Mouse (Mus musculus): ENCODE results near the gene Tmem262. TPM values are rescaled to one million over a fixed set of nuclear protein-coding genes. Genes with fewer than 3 reads are reported as not detected.
A peak's percentile ranks its signal among the peaks of the same experiment; 100 is the strongest.

Gene Tmem262
- polyA plus RNA-seq, 1 experiment: not detected

DNA sequence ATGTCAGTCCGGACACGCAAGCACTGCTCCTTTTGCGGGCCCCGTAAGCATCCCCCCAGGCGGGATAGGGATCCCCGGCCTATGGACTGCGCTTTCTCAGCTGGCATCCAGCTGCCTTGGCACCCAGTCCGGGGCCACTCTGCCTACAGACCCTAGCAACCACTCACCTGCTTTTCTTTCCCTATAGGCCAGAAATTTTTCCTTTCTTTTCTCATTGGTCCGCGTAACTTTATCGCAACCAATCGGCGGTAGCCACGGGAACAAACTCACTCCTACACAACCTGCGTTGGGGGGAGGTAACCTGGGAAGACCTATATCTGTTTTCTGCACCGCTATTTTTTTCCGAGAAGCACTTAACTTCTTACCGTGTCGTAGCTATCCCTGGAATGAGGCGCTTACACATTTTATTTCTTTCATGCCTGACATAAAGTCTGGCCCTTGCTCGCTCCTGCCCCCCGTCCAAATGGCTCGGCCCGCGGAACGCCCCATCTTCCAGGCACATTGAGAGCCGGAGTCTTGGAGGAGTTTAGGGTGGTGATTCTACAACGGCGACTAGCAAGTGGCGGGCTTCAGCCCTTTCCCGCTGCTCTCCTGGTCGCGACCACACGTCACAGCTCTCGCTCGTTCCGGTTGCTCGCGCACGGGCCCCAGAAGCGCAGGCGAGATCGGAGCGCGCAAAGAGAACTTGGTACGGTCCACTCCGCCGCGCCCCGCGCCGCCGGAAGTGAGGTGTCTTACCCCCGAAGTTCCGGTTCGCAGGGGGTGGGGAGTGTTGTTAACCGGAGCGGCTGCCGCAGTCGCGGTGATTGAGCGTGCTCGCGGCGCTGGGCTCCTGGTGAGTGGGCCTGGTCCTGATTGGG, 33.3 kb upstream of the Tmem262 start, which contains the start of gene Syvn1:
Gene Syvn1 (plus strand): TSS at position 283 of the 860 bp plus-strand sequence.
- no peak for TF ChIP-seq CTCF (IDR thresholded peaks at IDR 0.05; ENCODE audit: insufficient read depth, low read length)
- TF ChIP-seq POLR2A (IDR thresholded peaks at IDR 0.05; ENCODE audit: borderline replicate concordance, extremely low read depth, low read depth, low read length): peak; percentile 80
- WGBS: under 1% methylated on average over 65 of the region's 65 CpGs
- peak within 1 kb of the TSS; percentile 100 for H3K4me3 ChIP-seq (replicated peaks; ENCODE audit: extremely low read depth, low read depth, low read length)
- DNase-seq: peak; percentile 93
- peaks cover 4% of the 10 kb centered on the region for H3K4me1 ChIP-seq (ENCODE audit: control insufficient read depth, insufficient read depth, low read length)

DNA sequence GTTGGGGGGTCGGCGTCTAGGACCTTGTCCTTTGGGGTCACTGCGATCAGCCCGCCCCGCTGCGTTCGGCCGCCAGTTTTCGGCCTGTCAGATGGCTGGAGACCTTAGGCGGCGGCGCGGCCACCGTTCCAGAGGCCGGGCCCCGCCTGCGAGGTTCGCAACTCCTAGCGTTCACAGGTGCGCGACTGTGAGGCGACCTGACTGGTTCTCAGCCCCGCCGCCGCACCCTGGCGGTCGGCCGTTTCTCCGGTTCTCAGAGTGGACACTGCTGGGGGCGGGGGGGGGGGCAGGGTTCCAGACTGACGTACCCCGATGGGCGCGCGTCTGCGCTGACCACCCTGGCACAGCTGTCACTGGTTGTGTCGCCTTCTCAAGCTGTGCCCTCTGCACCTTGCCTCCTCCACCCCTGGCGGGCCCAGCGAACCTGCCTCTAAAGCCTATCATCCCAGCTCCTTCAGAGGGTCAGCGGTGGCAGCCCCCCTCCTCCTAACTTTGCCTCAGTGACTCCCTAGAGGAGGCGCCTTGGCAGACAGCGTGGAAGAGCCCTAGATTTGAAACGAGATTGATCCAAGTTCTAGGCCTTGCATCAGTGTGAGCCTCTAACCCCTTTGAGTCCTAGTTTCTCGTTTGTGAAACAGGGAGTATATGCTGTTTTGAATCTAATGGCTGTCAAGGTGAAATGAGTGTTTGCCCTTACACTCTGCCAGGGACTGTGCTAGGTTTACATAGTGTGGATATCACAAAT, 32.5 kb upstream of the Tmem262 start:
- under 1% methylated on average over 44 of the region's 44 CpGs for WGBS
- peak overlapping the region; percentile 100 for H3K4me3 ChIP-seq (replicated peaks; ENCODE audit: extremely low read depth, low read depth, low read length)
- peaks cover 4% of the 10 kb centered on the region for H3K4me1 ChIP-seq (ENCODE audit: control insufficient read depth, insufficient read depth, low read length)
- no peak for TF ChIP-seq CTCF (IDR thresholded peaks at IDR 0.05; ENCODE audit: insufficient read depth, low read length)
- no peak for TF ChIP-seq POLR2A (IDR thresholded peaks at IDR 0.05; ENCODE audit: borderline replicate concordance, extremely low read depth, low read depth, low read length)
- no peak for DNase-seq

DNA sequence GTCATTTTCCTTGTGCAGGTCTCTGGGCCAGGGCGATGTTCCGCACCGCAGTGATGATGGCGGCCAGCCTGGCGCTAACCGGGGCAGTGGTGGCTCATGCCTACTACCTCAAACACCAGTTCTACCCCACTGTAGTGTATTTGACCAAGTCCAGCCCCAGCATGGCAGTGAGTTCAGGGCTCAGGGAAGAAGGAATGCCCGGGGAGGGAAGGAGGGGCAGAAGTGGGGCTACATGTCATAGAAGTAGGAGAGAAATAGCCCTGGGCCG, 32.0 kb upstream of the Tmem262 start:
- TF ChIP-seq POLR2A (IDR thresholded peaks at IDR 0.05; ENCODE audit: borderline replicate concordance, extremely low read depth, low read depth, low read length) (no peak), CTCF (IDR thresholded peaks at IDR 0.05; ENCODE audit: insufficient read depth, low read length) (no peak)
- H3K4me1 ChIP-seq (ENCODE audit: control insufficient read depth, insufficient read depth, low read length): peaks cover 4% of the 10 kb centered on the region
- H3K4me3 ChIP-seq (replicated peaks; ENCODE audit: extremely low read depth, low read depth, low read length): peak overlapping the region; percentile 100
- WGBS: 77% methylated on average over 8 of the region's 8 CpGs
- no peak for DNase-seq

DNA sequence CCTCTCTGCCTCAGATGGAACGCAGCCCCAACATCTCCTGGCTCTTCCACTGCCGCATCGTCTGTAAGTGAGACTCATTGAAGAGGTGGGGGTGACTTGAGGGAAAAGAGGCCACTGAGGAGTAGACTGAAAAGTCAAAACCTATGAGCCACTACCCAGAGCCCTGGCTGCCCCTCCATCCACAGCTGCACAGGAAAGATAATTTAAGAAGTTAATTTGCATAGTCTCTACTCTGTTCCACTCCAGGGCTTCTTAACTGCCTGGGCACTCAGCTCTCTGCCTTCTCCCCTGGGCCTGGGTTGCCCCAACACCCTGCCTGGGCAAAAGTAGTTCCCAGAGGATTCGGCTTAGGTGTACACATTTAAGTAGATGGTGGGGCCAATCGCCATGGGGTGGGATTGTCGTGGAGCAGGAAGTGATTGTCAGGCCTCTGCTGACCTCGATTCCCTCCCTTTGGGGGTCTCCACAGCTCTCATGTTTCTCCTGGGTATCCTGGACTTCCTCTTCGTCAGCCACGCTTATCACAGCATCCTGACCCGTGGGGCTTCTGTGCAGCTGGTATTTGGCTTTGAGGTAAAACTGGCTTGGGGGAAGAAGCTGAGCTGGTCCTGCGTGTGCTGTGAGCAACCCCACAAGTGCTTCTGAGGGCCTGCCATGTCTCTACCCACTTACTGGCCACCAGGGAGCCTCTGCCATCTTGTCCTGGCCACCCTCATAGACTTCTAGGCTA, 31.0 kb upstream of the Tmem262 start:
- WGBS: 73% methylated on average over 11 of the region's 11 CpGs
- peaks cover 4% of the 10 kb centered on the region for H3K4me1 ChIP-seq (ENCODE audit: control insufficient read depth, insufficient read depth, low read length)
- no peak for DNase-seq
- no peak overlapping the region for H3K4me3 ChIP-seq (replicated peaks; ENCODE audit: extremely low read depth, low read depth, low read length)
- TF ChIP-seq CTCF (IDR thresholded peaks at IDR 0.05; ENCODE audit: insufficient read depth, low read length) (no peak), POLR2A (IDR thresholded peaks at IDR 0.05; ENCODE audit: borderline replicate concordance, extremely low read depth, low read depth, low read length) (no peak)

DNA sequence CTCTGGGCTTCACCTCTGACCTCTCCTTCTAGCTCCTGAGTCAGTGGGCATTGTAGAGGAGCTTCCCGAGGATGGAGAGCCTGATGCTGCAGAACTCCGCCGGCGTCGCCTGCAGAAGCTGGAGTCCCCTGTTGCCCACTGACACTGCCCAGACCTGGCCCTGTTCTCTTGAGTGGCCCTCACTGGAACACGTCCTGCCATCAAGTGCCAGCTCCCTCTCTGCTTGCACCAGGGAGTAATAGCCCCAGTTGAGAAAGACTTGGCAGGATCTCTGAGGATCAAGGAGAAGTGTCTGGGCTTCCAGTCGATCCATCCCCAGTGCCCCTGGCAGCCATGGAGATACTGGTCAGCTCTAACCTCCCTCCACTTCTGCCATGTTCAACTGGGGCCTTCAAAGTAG, 27.3 kb upstream of the Tmem262 start:
- H3K4me3 ChIP-seq (replicated peaks; ENCODE audit: extremely low read depth, low read depth, low read length): no peak overlapping the region
- H3K4me1 ChIP-seq (ENCODE audit: control insufficient read depth, insufficient read depth, low read length): peaks cover 8% of the 10 kb centered on the region
- WGBS: 79% methylated on average over 7 of the region's 7 CpGs
- TF ChIP-seq POLR2A (IDR thresholded peaks at IDR 0.05; ENCODE audit: borderline replicate concordance, extremely low read depth, low read depth, low read length): no peak
- TF ChIP-seq CTCF (IDR thresholded peaks at IDR 0.05; ENCODE audit: insufficient read depth, low read length): no peak
- DNase-seq: no peak

DNA sequence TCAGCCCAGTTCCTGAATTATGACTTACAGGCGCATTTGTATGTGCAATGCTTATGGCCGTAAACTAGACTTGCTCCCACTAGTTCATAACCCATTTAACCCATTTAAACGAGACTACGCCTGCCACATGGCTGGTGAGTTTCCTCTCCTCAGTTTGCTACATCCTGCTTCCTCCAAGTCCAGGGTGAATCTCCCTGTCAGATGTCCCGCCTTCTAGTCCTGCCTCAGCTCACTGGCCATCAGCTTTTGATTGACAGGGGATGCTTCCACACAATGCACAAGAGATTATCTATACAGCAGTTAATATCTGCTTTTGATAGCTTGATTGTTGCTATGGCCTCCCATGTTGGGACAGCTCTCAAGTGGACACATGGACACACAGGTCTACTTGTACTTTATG, 25.5 kb upstream of the Tmem262 start:
- peaks cover 10% of the 10 kb centered on the region for H3K4me1 ChIP-seq (ENCODE audit: control insufficient read depth, insufficient read depth, low read length)
- 62% methylated on average over 5 of the region's 5 CpGs for WGBS
- TF ChIP-seq POLR2A (IDR thresholded peaks at IDR 0.05; ENCODE audit: borderline replicate concordance, extremely low read depth, low read depth, low read length) (no peak), CTCF (IDR thresholded peaks at IDR 0.05; ENCODE audit: insufficient read depth, low read length) (no peak)
- H3K4me3 ChIP-seq (replicated peaks; ENCODE audit: extremely low read depth, low read depth, low read length): no peak overlapping the region
- DNase-seq: no peak

DNA sequence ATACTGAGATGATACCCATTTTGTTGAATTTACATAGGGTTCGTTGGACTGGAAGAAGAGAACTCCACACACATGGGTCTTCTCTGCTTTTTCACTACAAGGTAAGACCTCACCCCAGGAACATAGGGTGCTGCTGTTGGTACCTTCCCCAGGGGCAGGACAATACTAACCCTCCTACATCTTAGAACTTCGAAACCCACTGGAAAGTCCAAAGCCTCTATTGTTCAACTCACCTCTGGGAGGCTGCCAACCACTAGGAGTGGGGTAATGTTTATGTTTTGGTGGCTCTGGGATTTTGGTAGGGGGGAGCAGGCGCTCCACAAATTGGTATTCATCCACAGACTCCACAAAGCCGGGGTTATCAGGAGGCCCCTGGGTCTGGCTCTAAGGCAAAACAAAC, 23.1 kb upstream of the Tmem262 start:
- peaks cover 11% of the 10 kb centered on the region for H3K4me1 ChIP-seq (ENCODE audit: control insufficient read depth, insufficient read depth, low read length)
- TF ChIP-seq POLR2A (IDR thresholded peaks at IDR 0.05; ENCODE audit: borderline replicate concordance, extremely low read depth, low read depth, low read length) (no peak), CTCF (IDR thresholded peaks at IDR 0.05; ENCODE audit: insufficient read depth, low read length) (no peak)
- DNase-seq: no peak
- 39% methylated on average over 4 of the region's 4 CpGs for WGBS
- H3K4me3 ChIP-seq (replicated peaks; ENCODE audit: extremely low read depth, low read depth, low read length): no peak overlapping the region

DNA sequence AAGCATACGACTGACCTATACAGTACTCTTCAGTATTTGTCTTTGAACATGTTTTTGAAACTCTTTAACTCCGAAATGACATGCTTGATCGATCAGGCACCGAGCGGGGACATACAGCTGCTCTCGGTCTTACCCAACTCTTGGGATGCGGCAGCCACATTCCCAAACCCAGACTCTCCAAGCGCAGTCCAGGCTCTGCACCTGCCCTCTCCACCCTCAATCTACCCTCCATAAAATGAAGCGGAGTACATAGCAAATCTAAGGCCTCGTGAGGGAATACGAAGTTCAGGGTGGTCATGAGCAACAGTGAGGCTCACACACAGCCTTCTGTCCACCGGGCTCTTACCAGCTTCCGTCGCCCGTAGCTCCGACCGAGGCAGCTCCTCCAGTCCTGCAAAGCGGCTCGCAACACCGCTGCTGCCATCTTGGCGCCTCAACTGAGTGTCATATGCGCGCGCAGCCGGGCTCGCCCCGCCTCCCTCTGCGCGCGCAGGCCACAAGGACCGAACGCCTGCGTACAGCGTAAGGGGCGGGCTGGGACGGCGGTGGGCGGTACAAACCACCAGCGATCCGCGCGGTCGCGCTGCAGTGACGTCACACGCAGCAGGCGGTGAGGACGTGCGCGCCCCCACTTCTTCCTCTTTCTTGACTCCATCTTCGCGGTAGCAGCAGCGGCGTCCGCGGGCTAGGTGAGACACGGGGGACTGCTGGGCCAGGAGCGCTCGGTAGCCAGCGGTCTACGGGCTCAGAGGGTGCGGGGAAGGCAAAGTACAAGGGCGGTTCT, 22.3 kb upstream of the Tmem262 start, which contains the start of the genes Mrpl49 and Fau:
Gene Mrpl49 (minus strand): TSS at position 473 of the 784 bp plus-strand sequence.
Gene Fau (plus strand): TSS at position 532 of the 784 bp plus-strand sequence.
- peak within 1 kb of the TSS; percentile 99 for H3K4me3 ChIP-seq (replicated peaks; ENCODE audit: extremely low read depth, low read depth, low read length)
- H3K4me1 ChIP-seq (ENCODE audit: control insufficient read depth, insufficient read depth, low read length): peaks cover 19% of the 10 kb centered on the region
- under 1% methylated on average over 54 of the region's 63 CpGs for whole genome bisulfite sequencing
- TF ChIP-seq POLR2A (IDR thresholded peaks at IDR 0.05; ENCODE audit: borderline replicate concordance, extremely low read depth, low read depth, low read length): peak; percentile 90
- no peak for TF ChIP-seq CTCF (IDR thresholded peaks at IDR 0.05; ENCODE audit: insufficient read depth, low read length)
- peak; percentile 97 for DNase-seq

Measured in lung, adult 2 months (tissue).